Mouse (Mus musculus) hindbrain, embryonic 12.5 days (tissue): ENCODE data around the gene Rnf26. TPM values are rescaled to one million over a fixed set of nuclear protein-coding genes. Genes with fewer than 3 reads are reported as not detected.
"Not testable (repeated sequence)": the region's sequence is repeated elsewhere in the genome, so short reads cannot be mapped to it uniquely, and the experiment has no call there.

Experiments
- ATAC-seq: fragments of 200-750 bp; cut with Nextera tagmentation; 2 replicates; pipeline ENCODE4 v1.8.0; 2017; ENCODE audit warnings: moderate TSS enrichment; ENCODE audit not compliant: low FRiP score
- H3K27ac ChIP-seq: fragments of 300-500 bp; sonication (generic); 2 replicates; pipeline ENCODE4 v1.5.1; 2016; ENCODE audit warnings: mild to moderate bottlenecking
- H3K27me3 ChIP-seq: fragments of 300-500 bp; sonication (generic); 2 replicates; pipeline ENCODE4 v1.6.1; 2016; ENCODE audit warnings: mild to moderate bottlenecking
- H3K36me3 ChIP-seq: fragments of 300-500 bp; sonication (generic); 2 replicates; pipeline ENCODE4 v1.6.1; 2016; ENCODE audit warnings: mild to moderate bottlenecking
- H3K4me1 ChIP-seq: fragments of 300-500 bp; sonication (generic); 2 replicates; pipeline ENCODE4 v1.6.1; 2016
- H3K4me2 ChIP-seq: fragments of 300-500 bp; sonication (generic); replicated peaks from 2 replicates; pipeline ENCODE4 v1.6.1; 2016; ENCODE audit warnings: mild to moderate bottlenecking
- H3K4me3 ChIP-seq: fragments of 300-500 bp; sonication (generic); 2 replicates; pipeline ENCODE4 v1.5.1; 2016; ENCODE audit warnings: mild to moderate bottlenecking
- H3K9ac ChIP-seq: fragments of 300-500 bp; sonication (generic); 2 replicates; pipeline ENCODE4 v1.6.1; 2016; ENCODE audit warnings: mild to moderate bottlenecking, moderate library complexity
- H3K9me3 ChIP-seq: fragments of 300-500 bp; sonication (generic); replicated peaks from 2 replicates; pipeline ENCODE4 v1.6.1; 2016; ENCODE audit warnings: mild to moderate bottlenecking
- WGBS: fragments of 180-500 bp; shearing (Covaris S2); methylation state at CpG from one replicate; pipeline ENCODE4 v1.1.7; 2016; 5-methylcytosine and 5-hydroxymethylcytosine counted together
- polyA plus RNA-seq: library from polyadenylated mRNA; unstranded; fragments of >200 nt; fragmentation: Nextera tagmentation; extraction: Ambion mirVana; gene quantifications from 2 replicates; pipeline ENCODE4 v1.2.1, GENCODE M21; 2016

Gene Rnf26
- polyA plus RNA-seq, 1 experiment from 2014 or later, result 57.1 TPM

GRCm38 (mm10) chr9:44119011-44119410 lies 5.7 kb upstream of the Rnf26 start:
- Histone ChIP-seq H3K27me3 (no peaks in the 10 kb centered on the region), H3K4me3 (no peak overlapping the region), H3K4me1 (no peaks in the 10 kb centered on the region), H3K9ac (no peak overlapping the region), H3K36me3 (no peaks in the 10 kb centered on the region), H3K9me3 (no peaks in the 10 kb centered on the region), H3K4me2 (no peak overlapping the region), H3K27ac (no peak overlapping the region)
- 50% methylated on average over 5 of the region's 5 CpGs for WGBS
- ATAC-seq, result no peak

GRCm38 (mm10) chr9:44116182-44116581 lies 2.9 kb upstream of the Rnf26 start:
- H3K9ac ChIP-seq, result no peak overlapping the region
- no peak overlapping the region for H3K4me3 ChIP-seq
- H3K4me1 ChIP-seq, result peaks cover 8% of the 10 kb centered on the region
- 85% methylated on average over 4 of the region's 4 CpGs for WGBS
- ATAC-seq, result no peak
- no peaks in the 10 kb centered on the region for H3K36me3 ChIP-seq
- no peak overlapping the region for H3K4me2 ChIP-seq
- no peaks in the 10 kb centered on the region for H3K9me3 ChIP-seq
- H3K27me3 ChIP-seq, result no peaks in the 10 kb centered on the region
- no peak overlapping the region for H3K27ac ChIP-seq

- Histone ChIP-seq H3K27ac (no peak overlapping the region), H3K4me1 (peaks cover 9% of the 10 kb centered on the region), H3K36me3 (no peaks in the 10 kb centered on the region), H3K4me2 (no peak overlapping the region), H3K27me3 (no peaks in the 10 kb centered on the region), H3K9ac (no peak overlapping the region), H3K9me3 (no peaks in the 10 kb centered on the region), H3K4me3 (no peak overlapping the region)
- WGBS, result 91% methylated on average over 9 of the region's 9 CpGs
- ATAC-seq, result no peak
Observed at GRCm38 (mm10) chr9:44115599-44115998, 2.3 kb upstream of the Rnf26 start.

GRCm38 (mm10) chr9:44114453-44114852 lies 1.1 kb upstream of the Rnf26 start:
- no peak for ATAC-seq
- WGBS, result 94% methylated on average over 2 of the region's 2 CpGs
- H3K36me3 ChIP-seq, result no peaks in the 10 kb centered on the region
- H3K27me3 ChIP-seq, result no peaks in the 10 kb centered on the region
- no peaks in the 10 kb centered on the region for H3K9me3 ChIP-seq
- peaks cover 20% of the 10 kb centered on the region for H3K4me1 ChIP-seq
- no peak overlapping the region for H3K9ac ChIP-seq
- H3K4me2 ChIP-seq, result no peak overlapping the region
- H3K4me3 ChIP-seq, result no peak overlapping the region
- no peak overlapping the region for H3K27ac ChIP-seq

GRCm38 (mm10) chr9:44111909-44112308 lies 1.4 kb downstream of the Rnf26 start:
- not testable (repeated sequence) for H3K9me3 ChIP-seq, H3K36me3 ChIP-seq, H3K9ac ChIP-seq, H3K27me3 ChIP-seq, ATAC-seq, H3K27ac ChIP-seq
- 69% methylated on average over 10 of the region's 12 CpGs for WGBS
- peak overlapping the region; percentile 58 for H3K4me2 ChIP-seq
- H3K4me1 ChIP-seq, result peaks cover 46% of the 10 kb centered on the region
- H3K4me3 ChIP-seq, result peak overlapping the region; percentile 92; the same call in 1 of the 2 replicates

- H3K36me3 ChIP-seq, result peaks cover 13% of the 10 kb centered on the region
- peaks cover 50% of the 10 kb centered on the region for H3K4me1 ChIP-seq
- no peak overlapping the region for H3K4me3 ChIP-seq
- H3K4me2 ChIP-seq, result peak overlapping the region; percentile 37
- no peak overlapping the region for H3K27ac ChIP-seq
- peak overlapping the region; percentile 41; the same call in 1 of the 2 replicates for H3K9ac ChIP-seq
- ATAC-seq, result no peak
- no peaks in the 10 kb centered on the region for H3K27me3 ChIP-seq
- WGBS, result 34% methylated on average over 9 of the region's 9 CpGs
- no peaks in the 10 kb centered on the region for H3K9me3 ChIP-seq
Observed at GRCm38 (mm10) chr9:44109360-44110095, 3.8 kb downstream of the Rnf26 start.

GRCm38 (mm10) chr9:44108269-44109055 lies 4.9 kb downstream of the Rnf26 start:
- WGBS, result 82% methylated on average over 31 of the region's 31 CpGs
- Histone ChIP-seq H3K4me3 (no peak overlapping the region), H3K36me3 (peaks cover 14% of the 10 kb centered on the region), H3K4me2 (peak overlapping the region; percentile 37), H3K4me1 (peaks cover 50% of the 10 kb centered on the region), H3K27me3 (no peaks in the 10 kb centered on the region), H3K9ac (0 out of 2 replicates have a peak overlapping the region, but pooled peaks have one; percentile 9), H3K27ac (no peak overlapping the region), H3K9me3 (no peaks in the 10 kb centered on the region)
- ATAC-seq, result 0 out of 2 replicates have a peak, but pooled peaks have one; percentile 4

GRCm38 (mm10) chr9:44107557-44108179 lies 5.6 kb downstream of the Rnf26 start:
- Histone ChIP-seq H3K4me3 (peak overlapping the region; percentile 12; the same call in 1 of the 2 replicates), H3K9me3 (no peaks in the 10 kb centered on the region), H3K4me1 (peaks cover 50% of the 10 kb centered on the region), H3K27me3 (no peaks in the 10 kb centered on the region), H3K4me2 (peak overlapping the region; percentile 36), H3K9ac (peak overlapping the region; percentile 35), H3K27ac (peak overlapping the region; percentile 57), H3K36me3 (peaks cover 14% of the 10 kb centered on the region)
- peak; percentile 18; the same call in 1 of the 2 replicates for ATAC-seq
- 31% methylated on average over 25 of the region's 25 CpGs for WGBS

GRCm38 (mm10) chr9:44107110-44107509 lies 6.2 kb downstream of the Rnf26 start, which contains the start of gene C1qtnf5:
C1qtnf5 (plus strand) TSS chr9:44107245.
- Histone ChIP-seq H3K27me3 (no peaks in the 10 kb centered on the region), H3K4me2 (peak within 1 kb of the TSS; percentile 36), H3K27ac (peak within 1 kb of the TSS; percentile 57), H3K36me3 (peaks cover 14% of the 10 kb centered on the region), H3K4me3 (peak within 1 kb of the TSS; percentile 12; the same call in 1 of the 2 replicates), H3K9me3 (no peaks in the 10 kb centered on the region), H3K4me1 (peaks cover 44% of the 10 kb centered on the region), H3K9ac (peak within 1 kb of the TSS; percentile 35)
- peak; percentile 17; the same call in 1 of the 2 replicates for ATAC-seq
- 36% methylated on average over 8 of the region's 8 CpGs for WGBS

- no peaks in the 10 kb centered on the region for H3K9me3 ChIP-seq
- no peak overlapping the region for H3K4me2 ChIP-seq
- no peak for ATAC-seq
- WGBS, result 77% methylated on average over 4 of the region's 4 CpGs
- H3K27ac ChIP-seq, result no peak overlapping the region; the same call in 1 of the 2 replicates
- H3K27me3 ChIP-seq, result no peaks in the 10 kb centered on the region
- no peak overlapping the region for H3K9ac ChIP-seq
- H3K4me1 ChIP-seq, result peaks cover 41% of the 10 kb centered on the region
- H3K36me3 ChIP-seq, result peaks cover 14% of the 10 kb centered on the region
- no peak overlapping the region for H3K4me3 ChIP-seq
Observed at GRCm38 (mm10) chr9:44106596-44106995, 6.7 kb downstream of the Rnf26 start.

GRCm38 (mm10) chr9:44106182-44106581 lies 7.1 kb downstream of the Rnf26 start:
- no peak overlapping the region for H3K4me3 ChIP-seq

GRCm38 (mm10) chr9:44105781-44106180 lies 7.5 kb downstream of the Rnf26 start:
- Histone ChIP-seq H3K36me3 (peaks cover 14% of the 10 kb centered on the region), H3K4me2 (no peak overlapping the region), H3K27me3 (no peaks in the 10 kb centered on the region), H3K4me1 (peaks cover 41% of the 10 kb centered on the region), H3K9ac (no peak overlapping the region), H3K4me3 (no peak overlapping the region), H3K27ac (no peak overlapping the region), H3K9me3 (no peaks in the 10 kb centered on the region)
- no peak for ATAC-seq
- 87% methylated on average over 10 of the region's 10 CpGs for WGBS

More at GRCm38 (mm10) chr9:44106182-44106581, 7.1 kb downstream of the Rnf26 start:
- H3K27me3 ChIP-seq, result no peaks in the 10 kb centered on the region
- no peak overlapping the region for H3K4me2 ChIP-seq
- peaks cover 14% of the 10 kb centered on the region for H3K36me3 ChIP-seq
- 92% methylated on average over 7 of the region's 7 CpGs for WGBS
- no peak overlapping the region for H3K27ac ChIP-seq
- no peak for ATAC-seq
- H3K9ac ChIP-seq, result no peak overlapping the region
- no peaks in the 10 kb centered on the region for H3K9me3 ChIP-seq
- H3K4me1 ChIP-seq, result peaks cover 41% of the 10 kb centered on the region
